Mouse (Mus musculus): Measurements from ENCODE around the gene Ankrd50. TPM values are rescaled to one million over a fixed set of nuclear protein-coding genes. Genes with fewer than 3 reads are reported as not detected.

Gene Ankrd50
- polyA plus RNA-seq, 1 experiment from 2014 or later: 14.1 TPM

DNA sequence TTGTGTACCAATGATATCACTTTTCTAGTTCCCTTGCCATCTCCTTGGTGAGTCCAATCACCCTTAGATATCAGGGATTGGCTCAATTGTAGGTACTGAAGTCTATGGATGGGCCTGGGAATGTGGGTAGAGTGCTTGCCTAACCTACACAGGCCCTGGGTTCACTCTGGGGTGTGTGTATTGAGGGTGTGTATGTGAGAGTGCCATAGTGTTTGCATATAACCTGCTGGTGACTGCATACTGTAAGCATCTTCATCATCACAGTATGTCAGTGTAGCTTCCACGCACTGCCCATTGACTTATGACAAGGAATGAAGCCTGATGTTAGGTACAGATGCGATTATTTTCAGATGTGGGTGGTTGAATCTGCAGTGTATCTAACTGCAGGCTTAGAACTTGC is 17.1 kb upstream of the Ankrd50 start:
- H3K9me3 ChIP-seq (ENCODE audit: low read length): no peaks in the 10 kb centered on the region
- H3K36me3 ChIP-seq (ENCODE audit: insufficient read depth, low read length): no peaks in the 10 kb centered on the region
- H3K27ac ChIP-seq (ENCODE audit: low read length): no peak overlapping the region
- no peak for DNase-seq (ENCODE audit: low spot score)
- no peaks in the 10 kb centered on the region for H3K27me3 ChIP-seq (replicated peaks; ENCODE audit: insufficient read depth, low read length)
- H3K4me2 ChIP-seq (replicated peaks; ENCODE audit: low read depth, low read length): no peak overlapping the region
- TF ChIP-seq EP300 (IDR thresholded peaks at IDR 0.05) (no peak), CTCF (IDR thresholded peaks at IDR 0.05) (no peak)
- no peak overlapping the region for H3K4me3 ChIP-seq (ENCODE audit: low read depth, low read length)
- no peaks in the 10 kb centered on the region for H3K4me1 ChIP-seq (ENCODE audit: insufficient read depth, low read depth, low read length)
- no peak for ATAC-seq
- WGBS: 98% methylated on average over 2 of the region's 2 CpGs
- no peak overlapping the region for H3K9ac ChIP-seq (replicated peaks; ENCODE audit: low read depth)

DNA sequence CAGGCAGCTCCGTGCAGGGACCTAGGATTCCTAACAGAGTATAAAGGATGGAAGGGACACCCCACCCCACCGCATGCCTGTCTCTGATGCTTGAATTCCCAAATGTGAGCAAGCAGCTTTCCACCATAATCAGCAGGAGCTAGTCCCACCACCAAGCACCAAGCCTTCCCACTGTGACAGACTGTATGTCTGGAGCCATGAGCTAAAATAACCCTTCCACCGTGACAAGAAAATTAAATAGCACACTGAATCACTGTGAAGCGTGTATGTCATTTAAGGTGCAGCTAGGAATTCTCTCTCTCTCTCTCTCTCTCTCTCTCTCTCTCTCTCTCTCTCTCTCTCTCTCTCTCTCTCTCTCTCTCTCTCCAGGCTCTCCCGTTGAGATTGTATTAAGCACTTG is 16.7 kb upstream of the Ankrd50 start:
- no peaks in the 10 kb centered on the region for H3K4me1 ChIP-seq (ENCODE audit: insufficient read depth, low read depth, low read length)
- TF ChIP-seq EP300 (IDR thresholded peaks at IDR 0.05): no peak
- TF ChIP-seq CTCF (IDR thresholded peaks at IDR 0.05): no peak
- 72% methylated on average over 5 of the region's 5 CpGs for WGBS
- H3K27ac ChIP-seq (ENCODE audit: low read length): no peak overlapping the region
- H3K4me3 ChIP-seq (ENCODE audit: low read depth, low read length): no peak overlapping the region
- H3K9me3 ChIP-seq (ENCODE audit: low read length): no peaks in the 10 kb centered on the region
- H3K9ac ChIP-seq (replicated peaks; ENCODE audit: low read depth): no peak overlapping the region
- no peak overlapping the region for H3K4me2 ChIP-seq (replicated peaks; ENCODE audit: low read depth, low read length)
- DNase-seq (ENCODE audit: low spot score) (no peak), ATAC-seq (no peak)
- no peaks in the 10 kb centered on the region for H3K36me3 ChIP-seq (ENCODE audit: insufficient read depth, low read length)
- no peaks in the 10 kb centered on the region for H3K27me3 ChIP-seq (replicated peaks; ENCODE audit: insufficient read depth, low read length)

DNA sequence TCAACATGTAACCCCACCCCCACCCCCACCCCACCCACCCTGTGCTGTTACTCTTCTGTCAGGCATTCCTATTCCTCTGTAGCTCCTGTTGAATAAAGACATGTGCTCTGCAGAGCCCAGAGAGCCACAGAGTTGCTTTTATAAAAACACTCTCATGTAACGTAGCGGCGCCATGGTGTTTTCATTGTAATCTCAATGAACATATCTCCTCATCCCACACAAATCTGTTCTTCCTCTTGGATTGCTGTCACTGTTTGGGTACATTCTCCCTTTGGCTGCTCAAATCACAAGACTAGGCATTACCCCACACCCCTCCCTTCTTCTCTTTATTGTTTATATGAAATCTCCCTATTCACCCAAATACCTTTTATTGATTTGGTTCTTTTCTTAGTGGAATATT is 13.9 kb upstream of the Ankrd50 start:
- no peak overlapping the region for H3K4me2 ChIP-seq (replicated peaks; ENCODE audit: low read depth, low read length)
- no peak overlapping the region for H3K27ac ChIP-seq (ENCODE audit: low read length)
- no peak overlapping the region for H3K9ac ChIP-seq (replicated peaks; ENCODE audit: low read depth)
- H3K9me3 ChIP-seq (ENCODE audit: low read length): no peaks in the 10 kb centered on the region
- H3K4me3 ChIP-seq (ENCODE audit: low read depth, low read length): no peak overlapping the region
- no peaks in the 10 kb centered on the region for H3K36me3 ChIP-seq (ENCODE audit: insufficient read depth, low read length)
- ATAC-seq (no peak), DNase-seq (ENCODE audit: low spot score) (no peak)
- WGBS: 99% methylated on average over 3 of the region's 3 CpGs
- H3K4me1 ChIP-seq (ENCODE audit: insufficient read depth, low read depth, low read length): no peaks in the 10 kb centered on the region
- H3K27me3 ChIP-seq (replicated peaks; ENCODE audit: insufficient read depth, low read length): no peaks in the 10 kb centered on the region
- TF ChIP-seq CTCF (IDR thresholded peaks at IDR 0.05): no peak
- no peak for TF ChIP-seq EP300 (IDR thresholded peaks at IDR 0.05)

DNA sequence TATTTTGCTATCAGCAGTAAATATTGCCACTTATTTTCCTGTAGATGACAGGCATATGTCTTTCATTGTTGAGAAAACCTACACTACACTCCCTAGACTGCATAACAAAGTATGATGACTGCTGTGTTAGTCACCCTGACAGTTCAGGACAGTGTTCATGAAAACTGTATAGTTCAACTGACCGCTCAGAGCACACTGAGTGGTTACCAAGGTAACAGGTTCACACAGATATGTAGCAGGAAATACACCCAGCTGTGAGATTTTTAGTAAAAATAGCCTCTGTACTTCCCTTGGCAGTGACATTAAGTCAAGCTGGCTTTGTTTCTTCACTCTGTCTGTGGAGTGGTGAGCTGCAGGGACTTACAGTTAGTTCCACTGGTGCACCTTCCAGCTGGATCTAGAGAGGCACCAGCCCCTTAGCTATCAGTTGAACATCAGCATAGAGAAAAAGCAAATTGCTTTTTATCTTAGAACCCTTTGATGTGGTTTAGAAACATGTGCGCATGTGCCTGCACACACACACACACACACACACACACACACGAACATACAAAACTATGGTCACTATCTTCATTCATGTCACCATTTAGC is 12.2 kb upstream of the Ankrd50 start:
- no peak for TF ChIP-seq EP300 (IDR thresholded peaks at IDR 0.05)
- TF ChIP-seq CTCF (IDR thresholded peaks at IDR 0.05): no peak
- DNase-seq (ENCODE audit: low spot score): peak; percentile 26
- Histone ChIP-seq H3K9me3 (ENCODE audit: low read length) (no peaks in the 10 kb centered on the region), H3K9ac (replicated peaks; ENCODE audit: low read depth) (no peak overlapping the region), H3K36me3 (ENCODE audit: insufficient read depth, low read length) (no peaks in the 10 kb centered on the region), H3K27me3 (replicated peaks; ENCODE audit: insufficient read depth, low read length) (no peaks in the 10 kb centered on the region), H3K27ac (ENCODE audit: low read length) (no peak overlapping the region), H3K4me2 (replicated peaks; ENCODE audit: low read depth, low read length) (no peak overlapping the region), H3K4me1 (ENCODE audit: insufficient read depth, low read depth, low read length) (no peaks in the 10 kb centered on the region), H3K4me3 (ENCODE audit: low read depth, low read length) (no peak overlapping the region)
- 0 out of 2 replicates have a peak, but pooled peaks have one; percentile 17 for ATAC-seq
- 78% methylated on average over 3 of the region's 3 CpGs for WGBS

DNA sequence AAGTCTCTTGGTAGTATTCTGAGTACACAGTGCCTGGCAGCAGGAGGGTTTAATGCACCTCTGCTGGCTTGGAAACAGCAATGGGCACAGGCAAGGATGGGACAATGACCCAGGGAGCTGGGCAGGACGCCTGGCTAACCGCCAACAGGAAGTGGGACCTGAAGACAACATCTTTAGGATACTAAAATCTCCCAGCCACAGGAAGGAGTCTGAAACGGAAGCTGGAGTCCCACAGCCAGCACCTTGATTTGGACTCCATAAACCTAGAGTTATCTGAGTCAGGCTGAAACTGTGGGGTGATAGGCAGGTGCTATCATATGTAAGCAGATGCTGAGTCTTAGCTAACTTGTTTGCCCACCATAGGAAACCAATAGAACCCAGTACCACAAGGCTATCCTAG is 7.1 kb upstream of the Ankrd50 start:
- WGBS: 55% methylated on average over 3 of the region's 3 CpGs
- Histone ChIP-seq H3K4me1 (ENCODE audit: insufficient read depth, low read depth, low read length) (no peaks in the 10 kb centered on the region), H3K9me3 (ENCODE audit: low read length) (no peaks in the 10 kb centered on the region), H3K4me2 (replicated peaks; ENCODE audit: low read depth, low read length) (no peak overlapping the region), H3K27me3 (replicated peaks; ENCODE audit: insufficient read depth, low read length) (no peaks in the 10 kb centered on the region), H3K36me3 (ENCODE audit: insufficient read depth, low read length) (no peaks in the 10 kb centered on the region), H3K9ac (replicated peaks; ENCODE audit: low read depth) (no peak overlapping the region), H3K27ac (ENCODE audit: low read length) (no peak overlapping the region), H3K4me3 (ENCODE audit: low read depth, low read length) (no peak overlapping the region)
- TF ChIP-seq CTCF (IDR thresholded peaks at IDR 0.05) (no peak), EP300 (IDR thresholded peaks at IDR 0.05) (no peak)
- no peak for DNase-seq (ENCODE audit: low spot score)
- no peak for ATAC-seq

DNA sequence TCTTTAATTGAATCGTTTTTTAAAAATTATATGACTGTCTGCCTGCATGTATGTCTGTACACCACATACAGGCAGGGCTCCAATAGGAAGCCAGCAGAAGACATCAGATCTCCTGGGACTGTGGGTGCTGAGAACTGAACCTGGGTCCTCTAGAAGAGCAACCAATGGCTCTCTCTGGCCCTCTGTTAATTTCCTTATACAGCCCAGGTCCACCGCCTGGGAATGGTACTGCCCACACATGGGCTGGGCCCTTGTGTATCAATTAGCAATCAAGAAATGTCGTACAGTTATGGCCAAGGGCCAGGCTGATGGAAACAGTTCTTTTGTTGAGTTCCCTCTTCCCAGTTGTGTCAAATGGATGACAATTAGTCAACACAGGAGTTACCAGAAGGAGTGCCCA is 6.6 kb upstream of the Ankrd50 start:
- DNase-seq (ENCODE audit: low spot score) (no peak), ATAC-seq (no peak)
- H3K9ac ChIP-seq (replicated peaks; ENCODE audit: low read depth): no peak overlapping the region
- TF ChIP-seq CTCF (IDR thresholded peaks at IDR 0.05) (no peak), EP300 (IDR thresholded peaks at IDR 0.05) (no peak)
- H3K36me3 ChIP-seq (ENCODE audit: insufficient read depth, low read length): no peaks in the 10 kb centered on the region
- no peak overlapping the region for H3K27ac ChIP-seq (ENCODE audit: low read length)
- WGBS: 75% methylated on average over 3 of the region's 3 CpGs
- H3K4me2 ChIP-seq (replicated peaks; ENCODE audit: low read depth, low read length): no peak overlapping the region
- no peak overlapping the region for H3K4me3 ChIP-seq (ENCODE audit: low read depth, low read length)
- H3K9me3 ChIP-seq (ENCODE audit: low read length): no peaks in the 10 kb centered on the region
- no peaks in the 10 kb centered on the region for H3K27me3 ChIP-seq (replicated peaks; ENCODE audit: insufficient read depth, low read length)
- H3K4me1 ChIP-seq (ENCODE audit: insufficient read depth, low read depth, low read length): no peaks in the 10 kb centered on the region

DNA sequence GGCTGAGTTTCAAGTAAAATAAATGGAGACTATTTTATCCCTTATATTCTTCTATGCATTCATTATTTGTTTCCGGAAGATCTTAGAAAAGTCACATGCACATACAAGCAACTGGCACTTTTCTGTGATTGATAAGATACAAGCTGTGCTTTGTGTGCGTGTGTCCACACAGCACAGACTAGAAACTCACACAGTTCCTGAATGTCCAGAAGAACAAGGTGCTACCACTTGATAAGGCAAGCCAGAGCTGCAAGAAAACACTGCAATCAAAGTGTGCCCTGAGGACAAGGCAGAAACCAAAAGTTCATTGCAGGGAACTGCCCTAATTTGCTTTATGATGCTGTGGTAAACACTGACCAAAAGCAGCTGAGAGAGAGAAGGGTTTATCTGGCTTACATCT is 6.1 kb upstream of the Ankrd50 start:
- no peak for TF ChIP-seq EP300 (IDR thresholded peaks at IDR 0.05)
- TF ChIP-seq CTCF (IDR thresholded peaks at IDR 0.05): no peak
- Histone ChIP-seq H3K9me3 (ENCODE audit: low read length) (no peaks in the 10 kb centered on the region), H3K9ac (replicated peaks; ENCODE audit: low read depth) (no peak overlapping the region), H3K36me3 (ENCODE audit: insufficient read depth, low read length) (no peaks in the 10 kb centered on the region), H3K4me1 (ENCODE audit: insufficient read depth, low read depth, low read length) (no peaks in the 10 kb centered on the region), H3K27me3 (replicated peaks; ENCODE audit: insufficient read depth, low read length) (no peaks in the 10 kb centered on the region), H3K4me3 (ENCODE audit: low read depth, low read length) (no peak overlapping the region), H3K4me2 (replicated peaks; ENCODE audit: low read depth, low read length) (no peak overlapping the region), H3K27ac (ENCODE audit: low read length) (no peak overlapping the region)
- DNase-seq (ENCODE audit: low spot score) (no peak), ATAC-seq (no peak)
- 65% methylated on average over 2 of the region's 2 CpGs for WGBS
